Mouse (Mus musculus): ENCODE measurements at regions not wholly inside any gene's neighbourhood (a gene's known extent, or its start where the extent isn't known, plus 50 kb on each side); places are given as distances from the start of the nearest gene placed in this dataset.

DNA sequence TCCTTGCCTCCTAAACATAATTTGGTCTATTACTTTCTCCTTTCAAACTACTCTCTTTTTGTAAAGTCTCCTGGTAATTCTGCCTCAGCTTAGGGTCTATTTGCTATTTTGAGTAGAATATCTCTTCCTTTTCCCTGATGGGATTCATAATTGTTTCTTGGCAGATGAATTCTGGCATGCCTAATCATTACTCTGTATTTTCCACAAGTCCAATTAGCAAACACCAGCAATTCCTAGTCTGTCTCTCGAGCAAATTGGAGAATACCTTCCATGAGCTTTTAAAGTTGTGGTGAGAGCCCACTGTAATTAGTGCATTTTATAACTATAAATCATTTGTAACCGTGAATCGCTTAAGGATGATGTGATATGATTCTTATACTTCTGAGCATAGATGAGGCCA is 1358.6 kb upstream of the Sel1l start:
- TF ChIP-seq CTCF (IDR thresholded peaks at IDR 0.05; ENCODE audit: low read depth, low read length) (no peak), POLR2A (IDR thresholded peaks at IDR 0.05; ENCODE audit: borderline replicate concordance, low read depth, low read length) (no peak)
